Mouse (Mus musculus): ENCODE measurements at regions not wholly inside any gene's neighbourhood (a gene's known extent, or its start where the extent isn't known, plus 50 kb on each side); places are given as distances from the start of the nearest gene placed in this dataset.

GRCm38 (mm10) chr2:48468895-48469294, 345.0 kb upstream of the Acvr2a start:
- DNase-seq: no peak

- no peak for DNase-seq
Observed at GRCm38 (mm10) chr2:48469357-48469756, 344.6 kb upstream of the Acvr2a start.

DNA sequence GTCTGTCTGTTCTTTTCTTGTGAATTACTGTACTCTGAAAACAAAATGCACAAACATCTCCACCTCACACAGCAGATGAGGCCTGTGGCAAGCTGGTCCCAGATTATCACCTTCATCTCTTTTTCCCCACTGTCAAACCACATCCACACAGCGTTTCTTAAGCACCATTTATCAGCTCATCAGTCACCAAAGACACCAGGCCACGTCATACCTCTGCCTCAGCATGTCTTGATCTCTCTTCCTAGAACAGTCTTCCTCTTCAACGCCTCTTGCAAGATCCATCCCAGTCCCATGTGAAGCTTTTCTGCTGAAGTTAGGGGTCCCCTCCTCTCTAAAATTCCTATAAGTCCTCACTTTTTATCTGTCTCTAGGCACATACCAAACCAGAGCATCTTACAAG, 340.8 kb upstream of the Acvr2a start:
- no peak for DNase-seq

DNA sequence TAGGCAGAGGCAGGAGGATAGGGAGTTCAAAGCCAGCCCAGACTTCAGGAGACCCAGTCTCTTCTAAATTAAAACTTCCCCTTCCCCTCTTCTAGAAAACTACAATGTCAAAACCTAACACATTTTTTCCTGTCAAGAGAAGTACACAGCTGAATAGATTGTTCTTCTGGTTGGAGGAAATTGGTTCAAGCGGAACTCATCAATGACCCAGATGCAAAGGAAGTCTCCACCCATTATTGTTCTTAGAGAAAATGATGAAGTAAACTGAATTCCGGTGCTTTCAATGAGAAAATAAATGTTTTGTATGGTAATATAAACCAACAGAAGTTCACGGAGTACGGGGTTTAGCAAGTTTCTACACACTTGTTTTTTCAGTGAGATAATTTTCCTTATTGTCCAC, 339.3 kb upstream of the Acvr2a start:
- DNase-seq: no peak

GRCm38 (mm10) chr2:48476777-48477176, 337.1 kb upstream of the Acvr2a start:
- no peak for DNase-seq

GRCm38 (mm10) chr2:48477336-48477735, 336.6 kb upstream of the Acvr2a start:
- DNase-seq: no peak

- DNase-seq: no peak
Observed at GRCm38 (mm10) chr2:48479601-48480000, 334.3 kb upstream of the Acvr2a start.

- no peak for DNase-seq
Observed at GRCm38 (mm10) chr2:48480428-48481191, 333.3 kb upstream of the Acvr2a start.

DNA sequence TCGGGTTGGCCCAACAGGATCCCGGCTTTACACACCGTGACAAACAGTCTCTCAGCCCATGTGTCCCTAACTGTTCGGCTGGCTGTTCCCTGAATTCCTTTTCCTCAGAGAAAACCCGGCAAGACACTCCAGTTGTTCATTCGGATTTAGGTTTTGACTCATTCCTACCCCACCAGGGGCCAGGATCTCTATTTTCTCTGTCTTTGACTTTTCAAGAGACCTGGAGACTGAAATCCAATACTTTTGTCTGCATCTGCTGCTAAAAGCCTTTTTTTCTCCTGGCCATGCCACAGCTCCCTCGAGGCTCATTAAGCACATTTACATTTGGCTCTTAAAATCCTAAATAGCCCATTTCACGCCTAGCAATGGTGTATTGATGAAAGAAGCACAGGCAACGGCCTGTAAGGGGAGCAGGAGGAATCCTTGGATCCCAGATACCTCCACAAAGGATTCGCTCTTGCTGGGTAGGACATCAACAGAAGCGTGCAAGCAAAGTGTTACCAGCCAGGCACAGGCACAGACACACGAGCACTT, 332.6 kb upstream of the Acvr2a start:
- no peak for DNase-seq

- DNase-seq: no peak
Observed at GRCm38 (mm10) chr2:48493574-48493973, 320.3 kb upstream of the Acvr2a start.

- DNase-seq: peak; percentile 42
Observed at GRCm38 (mm10) chr2:48494065-48494464, 319.8 kb upstream of the Acvr2a start.

DNA sequence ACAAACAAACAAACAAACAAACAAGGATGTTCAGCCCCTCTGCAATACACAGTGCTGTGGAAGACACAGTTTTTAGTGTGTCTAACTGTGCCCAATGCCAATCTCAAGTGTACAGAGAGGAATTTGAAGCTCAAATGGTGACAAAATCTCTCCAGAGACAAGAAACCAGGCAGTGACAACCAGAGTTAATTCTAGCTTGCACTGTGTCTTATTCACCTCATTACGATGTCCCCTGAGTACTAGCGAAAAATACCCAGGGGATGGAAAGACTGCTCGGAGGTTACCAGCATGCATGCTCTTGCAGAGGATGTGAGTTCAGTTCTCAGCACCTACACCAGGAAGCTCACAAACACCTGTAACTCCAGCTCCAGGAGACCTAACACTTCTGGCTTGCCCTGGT, 319.3 kb upstream of the Acvr2a start:
- DNase-seq: no peak

DNA sequence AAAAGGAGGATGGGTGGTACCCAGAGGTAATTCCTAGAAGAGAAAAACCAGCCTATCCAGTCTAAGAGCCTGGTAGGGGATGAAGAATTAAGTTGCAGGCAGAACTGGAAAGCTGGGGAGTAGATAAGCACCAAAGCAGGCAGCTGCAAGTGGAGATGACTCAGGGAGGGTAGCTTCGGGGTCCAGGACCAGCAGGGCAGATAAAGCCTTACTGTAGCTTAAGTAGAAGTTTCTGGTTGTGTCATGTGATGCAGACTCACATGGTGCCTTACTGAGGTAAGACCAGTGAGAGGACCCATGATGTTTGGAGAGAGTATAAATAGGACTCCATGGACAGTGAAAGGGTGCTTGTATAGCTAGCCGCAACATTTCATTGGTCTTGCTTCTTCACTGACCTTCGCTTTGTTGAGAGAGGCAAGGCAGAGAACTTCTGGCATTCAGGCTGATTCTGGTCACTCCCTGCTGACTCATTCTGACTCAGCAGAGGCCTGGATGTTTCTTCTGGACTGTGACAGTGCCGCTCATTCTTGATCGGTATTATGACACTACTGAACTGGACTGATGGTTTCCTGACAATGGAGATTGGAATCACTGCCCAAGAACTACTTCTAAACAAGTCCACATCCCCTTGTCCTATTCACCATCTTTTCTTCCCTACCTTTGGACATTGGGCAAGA, 315.7 kb upstream of the Acvr2a start:
- DNase-seq: no peak

GRCm38 (mm10) chr2:48499396-48499795, 314.5 kb upstream of the Acvr2a start:
- no peak for DNase-seq

DNA sequence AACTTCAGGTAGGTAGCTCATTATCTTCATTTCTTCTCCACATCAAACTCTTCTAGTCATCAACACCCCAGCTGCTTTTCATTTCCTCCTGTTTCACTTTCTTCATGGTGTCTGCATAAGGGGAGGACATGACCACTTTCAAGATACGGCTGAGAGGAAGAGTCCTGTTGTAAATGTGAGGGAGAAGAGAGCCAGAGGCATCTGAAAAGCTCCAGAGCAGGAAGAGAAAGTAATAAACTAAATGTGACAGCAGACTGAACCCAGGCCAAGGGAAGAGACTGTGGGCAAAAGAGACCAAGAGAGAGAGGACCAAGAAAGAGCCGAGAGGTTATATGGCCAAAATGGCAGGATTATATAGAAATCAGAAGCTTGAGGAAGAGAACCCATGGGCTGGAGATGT, 312.5 kb upstream of the Acvr2a start:
- no peak for DNase-seq

DNA sequence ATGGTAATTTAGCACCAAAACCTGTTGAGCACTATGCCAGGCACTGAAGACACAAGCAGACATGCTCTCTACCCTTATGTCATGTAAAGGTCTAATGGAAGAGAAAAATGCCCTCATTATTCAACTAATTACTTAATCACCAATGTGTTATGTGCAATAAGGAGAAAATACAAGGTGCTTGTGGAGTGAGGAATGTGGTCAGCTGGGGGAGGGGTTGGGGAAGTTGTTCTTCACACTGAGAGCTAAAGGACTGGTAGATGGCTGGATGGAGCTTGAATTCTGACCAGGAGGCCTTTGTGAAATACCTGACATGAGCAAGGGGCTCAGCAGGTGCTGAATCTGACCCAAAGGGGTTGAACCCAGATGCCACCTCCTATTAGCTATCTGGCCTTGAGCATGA, 300.1 kb upstream of the Acvr2a start:
- no peak for DNase-seq

- DNase-seq: no peak
Observed at GRCm38 (mm10) chr2:48519838-48520404, 294.0 kb upstream of the Acvr2a start.

GRCm38 (mm10) chr2:48520535-48520971, 293.4 kb upstream of the Acvr2a start:
- DNase-seq: no peak

DNA sequence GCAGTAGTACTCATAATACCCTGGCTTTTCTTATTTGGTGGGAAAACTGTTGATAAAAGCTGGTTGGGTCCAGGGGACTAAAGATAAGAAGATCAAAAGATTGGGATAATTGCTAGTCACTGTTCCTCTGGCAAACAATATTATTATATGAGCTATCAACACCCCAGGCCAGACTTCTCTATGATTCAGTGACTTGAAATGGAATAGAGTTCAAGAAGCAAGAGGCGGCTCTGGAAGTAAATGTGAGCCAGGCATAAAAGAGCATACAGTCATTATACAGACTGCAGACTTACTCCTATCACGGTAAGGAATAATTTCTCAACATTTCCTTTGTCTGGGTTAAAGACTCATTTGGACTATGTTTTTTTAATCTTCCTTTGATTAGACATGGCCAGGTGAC, 278.5 kb upstream of the Acvr2a start:
- DNase-seq: no peak

DNA sequence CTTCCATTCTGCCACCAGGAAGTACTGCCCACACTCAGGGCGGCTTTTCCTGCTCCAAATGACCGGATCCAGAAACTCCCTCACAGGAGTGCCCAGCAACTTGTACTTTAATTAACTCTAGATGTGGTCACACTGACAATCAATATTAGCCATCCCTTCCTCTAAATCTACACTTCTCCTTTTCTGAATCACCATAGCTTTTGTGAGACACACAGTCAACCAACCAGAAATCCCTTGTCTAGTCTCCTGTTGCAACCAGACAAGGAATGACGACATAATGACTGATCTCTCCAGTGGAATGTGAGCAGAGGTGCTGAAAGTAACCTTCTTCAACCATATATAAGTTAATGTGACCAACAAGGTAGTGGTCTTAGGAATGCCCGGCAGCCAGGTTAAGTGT, 277.0 kb upstream of the Acvr2a start:
- no peak for DNase-seq

DNA sequence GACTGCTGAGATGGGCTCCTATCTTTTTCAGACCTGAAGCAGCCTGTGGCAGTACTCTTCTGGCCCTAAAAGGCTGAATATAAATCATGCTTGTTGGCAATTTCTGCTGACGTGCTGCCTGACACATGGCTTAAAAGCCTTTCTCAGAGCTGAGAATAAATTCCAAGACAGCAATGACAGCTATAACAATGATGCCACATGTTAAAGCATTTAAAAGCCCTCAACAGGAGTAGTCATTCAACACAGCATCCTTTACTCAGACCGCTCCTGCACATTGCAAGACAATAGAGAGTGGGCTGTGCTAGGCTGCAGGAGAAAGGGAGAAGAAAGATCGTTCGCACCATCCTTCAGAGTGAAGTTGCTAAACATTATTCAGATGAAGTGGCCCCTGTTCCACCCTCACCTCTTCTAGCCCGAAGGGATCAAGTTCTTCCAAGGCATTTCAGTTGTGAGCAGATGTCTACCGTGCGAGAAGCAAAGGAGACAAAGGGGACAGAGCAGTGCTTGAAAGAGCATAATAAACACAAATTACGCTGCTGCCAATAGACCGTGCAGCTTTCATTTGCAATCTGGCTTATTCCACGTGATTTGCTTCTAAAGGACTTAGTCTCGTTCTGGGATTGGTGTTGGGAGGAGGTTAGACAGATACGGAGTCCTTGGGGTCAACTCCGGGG, 275.1 kb upstream of the Acvr2a start:
- DNase-seq: peak; percentile 11

DNA sequence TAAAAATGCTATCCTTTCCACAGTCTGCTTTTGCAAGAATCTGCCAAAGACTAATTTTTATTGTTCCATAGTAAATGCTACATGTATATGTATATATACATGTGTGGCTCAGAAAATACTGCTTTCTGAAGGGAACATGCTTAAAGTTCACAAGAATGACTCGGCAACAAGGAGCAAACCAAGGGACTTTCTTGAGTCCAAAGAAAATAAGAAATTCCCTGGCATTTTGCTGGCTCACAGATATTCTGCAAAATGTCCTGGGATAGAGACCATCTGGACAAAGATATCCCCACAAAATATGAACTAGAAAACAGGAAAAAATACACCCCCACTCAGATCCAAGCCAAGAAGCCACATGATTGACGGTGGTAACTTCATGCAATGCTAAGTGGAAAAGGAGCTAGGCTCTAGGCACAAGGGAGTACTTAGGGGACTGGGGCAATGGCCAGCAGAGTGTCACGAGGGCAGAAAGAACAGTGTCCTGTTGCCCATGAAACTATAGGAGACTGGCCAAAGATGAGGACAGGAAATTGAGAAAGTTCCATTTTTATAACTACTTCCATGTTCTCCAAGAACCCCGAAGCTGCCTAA, 274.3 kb upstream of the Acvr2a start:
- DNase-seq: peak; percentile 51

DNA sequence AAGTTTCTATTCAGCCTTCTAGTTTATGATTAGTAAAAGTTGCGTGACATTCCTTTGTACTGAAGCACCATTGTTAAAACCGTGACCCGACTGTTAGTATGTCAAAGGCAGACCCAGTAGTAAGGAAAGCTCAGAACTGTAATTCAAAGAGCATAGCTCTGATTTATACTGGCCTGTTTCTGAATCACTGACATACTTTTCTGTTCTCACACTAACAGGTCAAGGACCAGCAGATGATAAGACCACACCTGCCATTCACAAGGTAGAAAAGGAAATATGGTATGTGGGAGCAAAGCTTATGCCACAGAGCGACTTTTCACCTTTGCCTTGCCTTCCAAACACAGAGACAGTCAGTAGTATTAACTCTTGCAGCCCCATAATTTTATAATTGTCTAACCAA, 269.5 kb upstream of the Acvr2a start:
- DNase-seq: no peak

Measured in kidney, adult 18-20 months (tissue).